Mouse (Mus musculus) bone marrow, adult 2 months (tissue): ENCODE data around the gene Spen. TPM values are rescaled to one million over a fixed set of nuclear protein-coding genes. Genes with fewer than 3 reads are reported as not detected.

Source experiments
- H3K27ac ChIP-seq: fragments of 200-500 bp; 2 replicates; pipeline ENCODE4 v1.5.1; 2012; ENCODE audit warnings: low read depth, mild to moderate bottlenecking, control low read depth, inconsistent platforms, low read length; ENCODE audit not compliant: control insufficient read depth, poor library complexity, insufficient read depth
- H3K4me1 ChIP-seq: fragments of 200-500 bp; 2 replicates; pipeline ENCODE4 v1.6.1; 2011; ENCODE audit warnings: low read length; ENCODE audit not compliant: control insufficient read depth, insufficient read depth
- H3K4me3 ChIP-seq: fragments of 200-500 bp; replicated peaks from 2 replicates; pipeline ENCODE3; 2011; ENCODE audit warnings: mild to moderate bottlenecking, low read depth, low read length, control low read depth; ENCODE audit not compliant: control insufficient read depth
- CTCF ChIP-seq: fragments of 200-500 bp; IDR thresholded peaks from 2 replicates; pipeline ENCODE4 v1.5.1; 2011; ENCODE audit warnings: low read length, control low read depth; ENCODE audit not compliant: control insufficient read depth, insufficient read depth
- POLR2A ChIP-seq: fragments of 200-500 bp; IDR thresholded peaks from 2 replicates; pipeline ENCODE4 v1.6.1; 2011; ENCODE audit warnings: low read depth, mild to moderate bottlenecking, control low read depth, low read length, borderline replicate concordance; ENCODE audit not compliant: control insufficient read depth
- WGBS: fragments of 180-500 bp; shearing (Covaris S2); methylation state at CpG from one replicate; pipeline ENCODE4 v1.1.7; 2018; 5-methylcytosine and 5-hydroxymethylcytosine counted together
- polyA plus RNA-seq: library from polyadenylated mRNA; stranded (reverse); fragments of >200 nt; gene quantifications from 2 replicates; pipeline ENCODE4 v1.2.4, GENCODE M21; 2011; ENCODE audit warnings: low replicate concordance; ENCODE audit not compliant: missing spikeins, insufficient read depth, insufficient read length

The Spen gene
- polyA plus RNA-seq, 1 experiment: 33.2 TPM

DNA sequence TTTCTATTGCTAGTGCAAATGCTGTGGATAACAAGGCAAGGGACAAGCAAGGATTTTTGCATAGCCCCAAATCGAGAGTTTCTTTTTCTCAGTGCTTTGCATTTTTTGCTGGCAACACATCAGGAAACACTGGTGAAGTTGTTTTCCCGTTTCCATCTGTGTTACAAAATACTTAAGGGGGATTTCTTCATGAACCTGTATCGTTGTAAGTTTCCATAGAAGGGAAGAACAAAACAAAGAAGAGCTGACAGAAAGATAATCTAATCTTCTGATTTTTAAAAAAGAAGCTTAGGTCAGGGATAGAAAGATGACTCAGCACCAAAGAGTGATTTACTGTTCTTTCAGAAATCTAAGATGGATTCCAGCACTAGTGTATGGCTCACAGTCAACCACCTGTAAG lies 2.4 kb upstream of the Spen start:
- 15% methylated on average over 3 of the region's 3 CpGs for WGBS
- TF ChIP-seq CTCF (no peak), POLR2A (no peak)
- H3K4me1 ChIP-seq: peaks cover 2% of the 10 kb centered on the region
- no peak overlapping the region for H3K27ac ChIP-seq
- H3K4me3 ChIP-seq: no peak overlapping the region

DNA sequence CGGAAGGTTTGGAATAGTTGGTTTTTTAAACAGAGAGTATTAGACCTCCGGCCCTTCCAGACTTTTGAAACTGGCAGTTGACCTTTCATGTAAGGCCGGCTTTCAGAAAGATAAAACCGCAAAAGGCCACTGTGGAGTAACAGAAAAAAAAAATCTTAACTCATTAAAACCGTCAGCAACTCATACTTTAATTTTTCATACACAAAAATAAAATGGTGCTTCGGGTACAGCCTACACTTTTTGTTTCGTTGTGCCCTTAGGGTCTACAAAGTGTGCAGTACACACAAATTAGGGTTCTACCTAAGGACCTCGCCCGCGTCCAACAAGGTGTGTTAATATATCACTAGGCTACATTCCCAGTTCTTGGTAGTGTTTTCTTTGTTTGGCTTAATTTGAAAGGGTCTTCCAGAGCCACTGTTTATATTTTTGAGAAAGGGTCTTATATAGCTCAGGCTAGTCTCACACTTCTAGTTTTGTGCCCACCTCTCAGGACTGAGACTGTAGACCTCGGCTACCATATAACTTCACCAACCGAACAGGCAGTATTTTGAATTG lies 893 bp upstream of the Spen start:
- WGBS: 30% methylated on average over 12 of the region's 12 CpGs
- peaks cover 2% of the 10 kb centered on the region for H3K4me1 ChIP-seq
- H3K27ac ChIP-seq: peak overlapping the region; percentile 99; the same call in 1 of the 2 replicates
- TF ChIP-seq POLR2A: no peak
- TF ChIP-seq CTCF: no peak
- H3K4me3 ChIP-seq: no peak overlapping the region

DNA sequence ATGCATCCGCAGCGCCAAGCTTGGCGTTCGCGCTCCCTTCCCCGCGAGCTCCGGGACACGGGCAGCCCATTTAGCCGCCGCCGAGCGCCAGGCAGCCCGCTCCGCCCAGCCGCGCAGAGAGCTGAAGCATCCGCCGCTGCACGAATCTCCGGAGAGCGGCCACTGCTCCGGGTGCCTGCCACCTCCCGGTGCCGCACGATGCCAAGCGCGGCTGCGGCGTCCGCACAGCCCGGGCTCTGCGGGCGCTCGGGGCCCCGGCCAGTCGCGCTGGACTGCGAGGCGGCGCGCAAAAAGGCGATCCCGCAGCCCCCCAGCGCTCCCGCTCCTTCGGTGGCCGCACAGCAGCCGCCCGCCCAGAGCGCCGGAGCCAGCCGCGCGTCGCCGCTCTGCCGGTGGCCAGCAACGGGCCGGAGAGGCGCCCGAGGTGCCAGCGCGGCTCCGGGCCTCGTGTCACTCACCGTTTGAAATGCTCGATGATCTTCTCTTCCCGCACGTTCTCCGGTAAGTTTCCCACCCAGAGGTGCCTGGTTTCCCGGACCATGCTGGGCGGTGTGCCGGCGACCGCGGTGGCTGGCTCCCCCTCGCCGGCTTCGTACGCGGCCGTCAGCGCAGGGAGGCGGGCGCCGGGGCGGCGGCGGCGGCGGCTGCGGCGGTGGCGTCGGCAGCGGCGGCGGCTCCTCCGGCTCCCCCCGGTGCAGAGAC lies 540 bp downstream of the Spen start:
- WGBS: under 1% methylated on average over 101 of the region's 101 CpGs
- Histone ChIP-seq H3K4me3 (peak overlapping the region; percentile 98), H3K27ac (peak overlapping the region; percentile 99), H3K4me1 (peaks cover 2% of the 10 kb centered on the region)
- TF ChIP-seq CTCF (no peak), POLR2A (no peak)

- no peak for TF ChIP-seq POLR2A
- TF ChIP-seq CTCF: no peak
Observed at GRCm38 (mm10) chr4:141537226-141537610, 1.2 kb downstream of the Spen start.

GRCm38 (mm10) chr4:141536291-141537225 lies 1.8 kb downstream of the Spen start:
- peaks cover 2% of the 10 kb centered on the region for H3K4me1 ChIP-seq

More at GRCm38 (mm10) chr4:141537226-141537610, 1.2 kb downstream of the Spen start:
- Histone ChIP-seq H3K4me1 (peaks cover 2% of the 10 kb centered on the region), H3K4me3 (peak overlapping the region; percentile 98), H3K27ac (peak overlapping the region; percentile 99; the same call in 1 of the 2 replicates)
- WGBS: under 1% methylated on average over 14 of the region's 14 CpGs

GRCm38 (mm10) chr4:141534947-141535680 lies 3.3 kb downstream of the Spen start:
- WGBS: 22% methylated on average over 11 of the region's 11 CpGs
- H3K4me1 ChIP-seq: peaks cover 2% of the 10 kb centered on the region

More at GRCm38 (mm10) chr4:141536291-141537225, 1.8 kb downstream of the Spen start:
- TF ChIP-seq POLR2A: 0 out of 2 replicates have a peak, but pooled peaks have one; percentile 15
- no peak for TF ChIP-seq CTCF
- peak overlapping the region; percentile 98 for H3K4me3 ChIP-seq
- WGBS: under 1% methylated on average over 61 of the region's 61 CpGs
- H3K27ac ChIP-seq: peak overlapping the region; percentile 66

DNA sequence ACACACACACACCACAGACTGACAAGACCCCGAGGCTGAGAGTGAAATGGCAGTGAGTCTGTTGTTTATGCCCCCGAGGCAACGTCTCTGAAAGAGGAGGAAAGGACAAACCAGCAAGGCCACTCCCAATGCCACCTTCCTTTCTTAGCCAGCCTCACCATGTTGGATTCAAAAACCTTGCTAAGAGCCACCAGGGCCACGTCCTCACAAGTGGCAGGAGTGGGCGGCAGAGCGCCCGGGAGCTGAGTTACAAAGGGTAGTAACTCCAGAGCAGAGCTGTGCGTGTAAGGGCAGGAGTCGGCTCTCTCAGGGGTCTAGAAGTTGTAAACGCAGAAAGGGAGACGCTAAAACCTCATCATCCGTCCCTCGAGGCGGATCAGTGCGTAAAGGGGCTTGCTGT lies 7.4 kb downstream of the Spen start:
- 76% methylated on average over 15 of the region's 15 CpGs for WGBS
- Histone ChIP-seq H3K4me3 (no peak overlapping the region), H3K4me1 (peaks cover 2% of the 10 kb centered on the region), H3K27ac (no peak overlapping the region)
- TF ChIP-seq POLR2A (no peak), CTCF (no peak)

More at GRCm38 (mm10) chr4:141534947-141535680, 3.3 kb downstream of the Spen start:
- TF ChIP-seq POLR2A (no peak), CTCF (peak; percentile 64)
- Histone ChIP-seq H3K4me3 (no peak overlapping the region), H3K27ac (no peak overlapping the region)
